Mouse (Mus musculus) intestine, embryonic 16.5 days (tissue): ENCODE measurements at regions not wholly inside any gene's neighbourhood (a gene's known extent, or its start where the extent isn't known, plus 50 kb on each side); places are given as distances from the start of the nearest gene placed in this dataset.

Experiments
- ATAC-seq: fragments of 200-750 bp; cut with Nextera tagmentation; 2 replicates; pipeline ENCODE4 v1.8.0; 2017; ENCODE audit warnings: moderate TSS enrichment, moderate library complexity
- H3K27ac ChIP-seq: fragments of 300-500 bp; sonication (generic); 2 replicates; pipeline ENCODE4 v1.5.1; 2014; ENCODE audit warnings: mild to moderate bottlenecking, low read length
- H3K27me3 ChIP-seq: fragments of 300-500 bp; sonication (generic); replicated peaks from 2 replicates; pipeline ENCODE4 v1.6.1; 2014; ENCODE audit warnings: low read length, control low read depth, mixed read lengths; ENCODE audit not compliant: control insufficient read depth, insufficient read depth
- H3K36me3 ChIP-seq: fragments of 300-500 bp; sonication (generic); 2 replicates; pipeline ENCODE4 v1.6.1; 2014; ENCODE audit warnings: low read length, control low read depth; ENCODE audit not compliant: control insufficient read depth, insufficient read depth
- H3K4me1 ChIP-seq: fragments of 300-500 bp; sonication (generic); 2 replicates; pipeline ENCODE4 v1.6.1; 2014; ENCODE audit warnings: low read length, control low read depth, mixed read lengths; ENCODE audit not compliant: control insufficient read depth, insufficient read depth
- H3K4me2 ChIP-seq: fragments of 300-500 bp; sonication (generic); 2 replicates; pipeline ENCODE4 v1.6.1; 2014; ENCODE audit warnings: low read depth, low read length, control low read depth
- H3K4me3 ChIP-seq: fragments of 300-500 bp; sonication (generic); 2 replicates; pipeline ENCODE4 v1.5.1; 2014; ENCODE audit warnings: mild to moderate bottlenecking, low read length
- H3K9ac ChIP-seq: fragments of 300-500 bp; sonication (generic); 2 replicates; pipeline ENCODE4 v1.6.1; 2014; ENCODE audit warnings: low read depth, low read length
- H3K9me3 ChIP-seq: fragments of 300-500 bp; sonication (generic); 2 replicates; pipeline ENCODE4 v1.6.1; 2016; ENCODE audit warnings: low read length, control low read depth; ENCODE audit not compliant: control insufficient read depth
- WGBS: fragments of 180-500 bp; shearing (Covaris S2); extraction: QIAGEN DNeasy Blood & Tissue Kit; methylation state at CpG from one replicate; pipeline ENCODE4 v1.1.7; 2014; 5-methylcytosine and 5-hydroxymethylcytosine counted together

- WGBS: 85% methylated on average over 5 of the region's 5 CpGs
- Histone ChIP-seq H3K4me1 (no peaks in the 10 kb centered on the region), H3K27me3 (no peaks in the 10 kb centered on the region), H3K4me3 (no peak overlapping the region), H3K9ac (no peak overlapping the region), H3K4me2 (no peak overlapping the region), H3K27ac (no peak overlapping the region), H3K9me3 (no peaks in the 10 kb centered on the region), H3K36me3 (no peaks in the 10 kb centered on the region)
- no peak for ATAC-seq
Observed at GRCm38 (mm10) chr15:64477131-64477530, 340.4 kb upstream of the Gm21798 start.

GRCm38 (mm10) chr15:64480625-64481024 is 336.9 kb upstream of the Gm21798 start:
- Histone ChIP-seq H3K9ac (no peak overlapping the region), H3K4me1 (no peaks in the 10 kb centered on the region), H3K4me3 (no peak overlapping the region), H3K36me3 (no peaks in the 10 kb centered on the region), H3K27me3 (no peaks in the 10 kb centered on the region), H3K4me2 (no peak overlapping the region), H3K27ac (no peak overlapping the region), H3K9me3 (no peaks in the 10 kb centered on the region)
- WGBS: 66% methylated on average over 6 of the region's 6 CpGs
- no peak for ATAC-seq

GRCm38 (mm10) chr15:64481226-64481625 is 336.3 kb upstream of the Gm21798 start:
- H3K27me3 ChIP-seq: no peaks in the 10 kb centered on the region
- H3K4me1 ChIP-seq: no peaks in the 10 kb centered on the region
- no peak overlapping the region for H3K9ac ChIP-seq
- H3K36me3 ChIP-seq: no peaks in the 10 kb centered on the region
- no peak overlapping the region for H3K27ac ChIP-seq
- H3K4me3 ChIP-seq: no peak overlapping the region
- ATAC-seq: no peak
- no peak overlapping the region for H3K4me2 ChIP-seq
- no peaks in the 10 kb centered on the region for H3K9me3 ChIP-seq

GRCm38 (mm10) chr15:64482960-64483359 is 334.5 kb upstream of the Gm21798 start:
- Histone ChIP-seq H3K9ac (no peak overlapping the region), H3K4me1 (no peaks in the 10 kb centered on the region), H3K36me3 (no peaks in the 10 kb centered on the region), H3K9me3 (no peaks in the 10 kb centered on the region), H3K27me3 (no peaks in the 10 kb centered on the region), H3K27ac (no peak overlapping the region), H3K4me3 (no peak overlapping the region), H3K4me2 (no peak overlapping the region)
- WGBS: 90% methylated on average over 5 of the region's 5 CpGs
- ATAC-seq: no peak

GRCm38 (mm10) chr15:64487801-64488200 is 329.7 kb upstream of the Gm21798 start:
- no peak for ATAC-seq
- Histone ChIP-seq H3K4me3 (no peak overlapping the region), H3K9me3 (no peaks in the 10 kb centered on the region), H3K27ac (no peak overlapping the region), H3K27me3 (no peaks in the 10 kb centered on the region), H3K4me1 (no peaks in the 10 kb centered on the region), H3K36me3 (no peaks in the 10 kb centered on the region), H3K4me2 (no peak overlapping the region), H3K9ac (no peak overlapping the region)
- WGBS: 24% methylated on average over 2 of the region's 3 CpGs

GRCm38 (mm10) chr15:64500783-64501182 is 316.7 kb upstream of the Gm21798 start:
- no peaks in the 10 kb centered on the region for H3K4me1 ChIP-seq
- H3K4me2 ChIP-seq: no peak overlapping the region
- H3K4me3 ChIP-seq: no peak overlapping the region
- no peaks in the 10 kb centered on the region for H3K9me3 ChIP-seq
- ATAC-seq: no peak
- no peaks in the 10 kb centered on the region for H3K27me3 ChIP-seq
- no peak overlapping the region for H3K27ac ChIP-seq
- no peak overlapping the region for H3K9ac ChIP-seq
- H3K36me3 ChIP-seq: no peaks in the 10 kb centered on the region

- Histone ChIP-seq H3K27ac (no peak overlapping the region), H3K9me3 (peaks cover 3% of the 10 kb centered on the region; the same call in 1 of the 2 replicates), H3K4me3 (no peak overlapping the region), H3K27me3 (no peaks in the 10 kb centered on the region), H3K9ac (no peak overlapping the region), H3K4me1 (no peaks in the 10 kb centered on the region), H3K36me3 (no peaks in the 10 kb centered on the region), H3K4me2 (no peak overlapping the region)
- WGBS: 91% methylated on average over 1 of the region's 1 CpGs
- ATAC-seq: no peak
Observed at GRCm38 (mm10) chr15:64501479-64501878, 316.0 kb upstream of the Gm21798 start.

- peaks cover 4% of the 10 kb centered on the region; the same call in 1 of the 2 replicates for H3K9me3 ChIP-seq
Observed at GRCm38 (mm10) chr15:64504751-64505150, 312.7 kb upstream of the Gm21798 start.

GRCm38 (mm10) chr15:64510649-64511048 is 306.8 kb upstream of the Gm21798 start:
- no peaks in the 10 kb centered on the region for H3K4me1 ChIP-seq
- H3K27ac ChIP-seq: no peak overlapping the region
- WGBS: 68% methylated on average over 2 of the region's 2 CpGs
- H3K9me3 ChIP-seq: peaks cover 4% of the 10 kb centered on the region; the same call in 1 of the 2 replicates
- H3K36me3 ChIP-seq: no peaks in the 10 kb centered on the region
- H3K9ac ChIP-seq: no peak overlapping the region
- no peak overlapping the region for H3K4me2 ChIP-seq
- no peak for ATAC-seq
- no peak overlapping the region for H3K4me3 ChIP-seq
- H3K27me3 ChIP-seq: no peaks in the 10 kb centered on the region

More at GRCm38 (mm10) chr15:64504751-64505150, 312.7 kb upstream of the Gm21798 start:
- Histone ChIP-seq H3K4me3 (no peak overlapping the region), H3K27ac (no peak overlapping the region), H3K27me3 (no peaks in the 10 kb centered on the region), H3K4me1 (no peaks in the 10 kb centered on the region), H3K9ac (no peak overlapping the region), H3K36me3 (no peaks in the 10 kb centered on the region), H3K4me2 (no peak overlapping the region)
- no peak for ATAC-seq
- WGBS: 83% methylated on average over 4 of the region's 4 CpGs

- 18% methylated on average over 2 of the region's 2 CpGs for WGBS
- H3K27ac ChIP-seq: no peak overlapping the region
- H3K9me3 ChIP-seq: peaks cover 4% of the 10 kb centered on the region; the same call in 1 of the 2 replicates
- H3K4me3 ChIP-seq: no peak overlapping the region
- ATAC-seq: no peak
- no peak overlapping the region for H3K9ac ChIP-seq
- H3K36me3 ChIP-seq: no peaks in the 10 kb centered on the region
- H3K4me2 ChIP-seq: no peak overlapping the region
- H3K4me1 ChIP-seq: no peaks in the 10 kb centered on the region
- no peaks in the 10 kb centered on the region for H3K27me3 ChIP-seq
Observed at GRCm38 (mm10) chr15:64511176-64511575, 306.3 kb upstream of the Gm21798 start.
